Mouse (Mus musculus): ENCODE results near the gene Pdlim1. TPM values are rescaled to one million over a fixed set of nuclear protein-coding genes. Genes with fewer than 3 reads are reported as not detected.

Pdlim1 gene
- polyA plus RNA-seq, 1 experiment: 133 TPM

DNA sequence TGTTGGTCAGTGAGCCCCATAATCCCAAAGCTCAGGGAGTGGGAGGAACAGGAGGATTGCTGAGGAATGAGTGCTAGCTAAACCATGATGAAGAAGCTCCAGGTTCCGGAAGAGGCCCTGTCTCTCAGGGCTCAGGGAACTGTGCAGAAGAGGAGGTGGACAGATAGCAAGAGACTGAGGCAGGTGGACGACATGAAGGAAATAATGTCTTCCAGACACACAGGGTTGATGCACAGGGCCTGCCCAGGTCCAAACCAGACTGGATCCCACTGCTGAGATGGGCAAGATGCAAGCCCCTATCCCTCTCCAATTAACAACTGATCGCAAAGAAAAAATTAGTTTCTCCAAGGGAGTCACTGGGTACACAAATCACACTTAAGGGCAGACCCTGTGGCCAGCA is 16.9 kb downstream of the Pdlim1 start:
- TF ChIP-seq POLR2A (IDR thresholded peaks at IDR 0.05; ENCODE audit: control insufficient read depth, extremely low read depth, insufficient read depth, low read length, poor library complexity) (no peak), CTCF (IDR thresholded peaks at IDR 0.05; ENCODE audit: borderline replicate concordance, control insufficient read depth, extremely low read depth, insufficient read depth, low read length, poor library complexity) (no peak)
- peaks cover 12% of the 10 kb centered on the region for H3K36me3 ChIP-seq (ENCODE audit: control insufficient read depth, insufficient read depth, low read length)
- 94% methylated on average over 3 of the region's 3 CpGs for WGBS

DNA sequence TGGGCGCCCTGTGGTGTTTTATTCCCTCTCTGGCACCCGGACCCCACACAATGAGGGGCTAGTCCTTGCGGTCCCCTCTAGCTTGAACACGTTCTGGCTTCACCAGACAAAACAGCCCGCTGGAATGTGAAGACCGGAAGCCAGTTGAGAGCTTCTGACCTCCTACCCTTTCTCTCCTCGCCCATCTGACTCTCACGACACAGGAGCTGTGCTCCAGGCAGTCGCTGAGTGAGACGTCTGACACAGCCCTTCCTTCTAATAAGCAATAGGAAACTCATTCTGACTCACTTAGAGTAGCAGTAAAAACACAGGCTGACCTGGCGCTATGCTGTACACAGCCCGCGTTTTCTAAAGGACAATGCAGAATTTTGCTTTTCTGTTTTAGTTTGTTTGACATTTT is 17.9 kb downstream of the Pdlim1 start:
- no peak overlapping the region for H3K27ac ChIP-seq (ENCODE audit: control insufficient read depth, insufficient read depth, low read length)
- DNase-seq: no peak
- TF ChIP-seq POLR2A (IDR thresholded peaks at IDR 0.05; ENCODE audit: control insufficient read depth, extremely low read depth, insufficient read depth, low read length, poor library complexity) (no peak), CTCF (IDR thresholded peaks at IDR 0.05; ENCODE audit: borderline replicate concordance, control insufficient read depth, extremely low read depth, insufficient read depth, low read length, poor library complexity) (no peak)
- peaks cover 20% of the 10 kb centered on the region for H3K4me1 ChIP-seq (replicated peaks; ENCODE audit: control insufficient read depth, insufficient read depth, low read length)
- peaks cover 20% of the 10 kb centered on the region for H3K36me3 ChIP-seq (ENCODE audit: control insufficient read depth, insufficient read depth, low read length)
- no peaks in the 10 kb centered on the region for H3K27me3 ChIP-seq (ENCODE audit: control insufficient read depth, insufficient read depth, low read length)
- no peak overlapping the region for H3K4me3 ChIP-seq (ENCODE audit: control insufficient read depth, insufficient read depth, low read length)
- 74% methylated on average over 13 of the region's 13 CpGs for WGBS

More for the DNA sequence above, 16.9 kb downstream of the Pdlim1 start:
- no peak overlapping the region for H3K27ac ChIP-seq (ENCODE audit: control insufficient read depth, insufficient read depth, low read length)
- H3K4me1 ChIP-seq (replicated peaks; ENCODE audit: control insufficient read depth, insufficient read depth, low read length): peaks cover 20% of the 10 kb centered on the region
- no peaks in the 10 kb centered on the region for H3K27me3 ChIP-seq (ENCODE audit: control insufficient read depth, insufficient read depth, low read length)
- no peak overlapping the region for H3K4me3 ChIP-seq (ENCODE audit: control insufficient read depth, insufficient read depth, low read length)
- DNase-seq: no peak

DNA sequence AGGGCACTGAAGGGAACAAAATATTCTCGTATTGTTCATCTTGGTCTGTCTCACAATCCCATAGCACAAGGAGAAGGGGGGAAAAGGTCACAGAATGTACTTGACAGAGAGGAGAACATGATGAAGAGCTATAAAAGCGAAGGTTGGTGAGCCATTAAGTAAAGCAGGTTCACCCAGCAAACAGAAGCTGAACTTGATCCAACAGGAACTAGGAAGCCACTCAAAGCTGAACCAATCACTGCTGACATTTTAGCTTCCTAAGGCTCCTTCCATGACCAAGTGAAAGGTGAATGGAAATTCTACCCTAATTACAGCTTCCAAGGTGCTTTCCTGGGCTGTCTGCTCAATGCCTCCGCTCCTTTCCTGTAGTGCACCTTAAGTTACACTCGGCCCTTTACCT is 20.5 kb downstream of the Pdlim1 start:
- Histone ChIP-seq H3K4me1 (replicated peaks; ENCODE audit: control insufficient read depth, insufficient read depth, low read length) (0 out of 2 replicates have a peak, but pooled peaks cover 6% of the 10 kb centered on the region), H3K4me3 (ENCODE audit: control insufficient read depth, insufficient read depth, low read length) (no peak overlapping the region), H3K36me3 (ENCODE audit: control insufficient read depth, insufficient read depth, low read length) (peaks cover 20% of the 10 kb centered on the region), H3K27ac (ENCODE audit: control insufficient read depth, insufficient read depth, low read length) (no peak overlapping the region), H3K27me3 (ENCODE audit: control insufficient read depth, insufficient read depth, low read length) (no peaks in the 10 kb centered on the region)
- TF ChIP-seq CTCF (IDR thresholded peaks at IDR 0.05; ENCODE audit: borderline replicate concordance, control insufficient read depth, extremely low read depth, insufficient read depth, low read length, poor library complexity) (no peak), POLR2A (IDR thresholded peaks at IDR 0.05; ENCODE audit: control insufficient read depth, extremely low read depth, insufficient read depth, low read length, poor library complexity) (no peak)
- 92% methylated on average over 4 of the region's 4 CpGs for WGBS
- DNase-seq: no peak

DNA sequence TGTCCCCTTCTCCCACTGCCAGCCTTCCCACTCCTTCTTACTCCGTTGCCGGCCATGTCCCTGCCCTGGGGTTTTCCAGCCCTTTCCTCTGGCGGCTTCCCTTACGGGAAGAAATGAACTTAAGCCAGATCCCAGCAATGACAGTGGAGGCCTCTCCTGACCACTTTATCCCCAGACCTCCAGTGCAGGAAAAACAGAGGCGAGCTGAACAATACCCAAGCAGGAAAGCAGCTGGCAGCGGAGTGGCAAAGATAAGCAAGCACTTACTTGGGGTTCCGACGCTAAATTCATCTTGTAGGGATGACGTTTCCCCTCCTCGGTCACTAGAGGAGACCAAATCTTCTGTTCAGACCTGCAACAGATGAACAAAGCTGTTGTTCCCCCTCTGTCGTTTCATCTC is 22.3 kb downstream of the Pdlim1 start:
- no peaks in the 10 kb centered on the region for H3K27me3 ChIP-seq (ENCODE audit: control insufficient read depth, insufficient read depth, low read length)
- no peak for TF ChIP-seq POLR2A (IDR thresholded peaks at IDR 0.05; ENCODE audit: control insufficient read depth, extremely low read depth, insufficient read depth, low read length, poor library complexity)
- TF ChIP-seq CTCF (IDR thresholded peaks at IDR 0.05; ENCODE audit: borderline replicate concordance, control insufficient read depth, extremely low read depth, insufficient read depth, low read length, poor library complexity): no peak
- 91% methylated on average over 11 of the region's 11 CpGs for WGBS
- 0 out of 2 replicates have a peak, but pooled peaks cover 2% of the 10 kb centered on the region for H3K4me1 ChIP-seq (replicated peaks; ENCODE audit: control insufficient read depth, insufficient read depth, low read length)
- DNase-seq: no peak
- peaks cover 20% of the 10 kb centered on the region for H3K36me3 ChIP-seq (ENCODE audit: control insufficient read depth, insufficient read depth, low read length)
- H3K4me3 ChIP-seq (ENCODE audit: control insufficient read depth, insufficient read depth, low read length): no peak overlapping the region
- no peak overlapping the region for H3K27ac ChIP-seq (ENCODE audit: control insufficient read depth, insufficient read depth, low read length)

DNA sequence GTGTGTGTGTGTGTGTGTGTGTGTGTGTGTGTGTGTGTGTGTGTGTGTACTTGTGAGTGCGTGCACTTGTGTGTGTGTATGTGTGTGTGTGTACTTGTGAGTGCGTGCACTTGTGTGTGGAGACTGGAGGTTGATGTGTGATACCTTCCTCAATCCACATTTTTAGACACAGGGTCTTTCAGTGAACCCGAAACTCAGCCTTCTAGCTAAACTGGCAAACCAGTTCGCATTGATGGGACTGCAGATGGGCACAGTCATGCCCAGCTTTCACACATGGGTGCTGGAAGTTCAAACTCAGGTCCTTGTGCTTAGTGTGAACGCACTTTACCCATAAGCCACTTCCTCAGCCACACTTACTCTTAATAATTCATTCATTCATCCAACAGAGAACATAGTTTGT is 23.2 kb downstream of the Pdlim1 start:
- Histone ChIP-seq H3K27ac (ENCODE audit: control insufficient read depth, insufficient read depth, low read length) (no peak overlapping the region), H3K36me3 (ENCODE audit: control insufficient read depth, insufficient read depth, low read length) (peaks cover 20% of the 10 kb centered on the region), H3K4me3 (ENCODE audit: control insufficient read depth, insufficient read depth, low read length) (no peak overlapping the region), H3K4me1 (replicated peaks; ENCODE audit: control insufficient read depth, insufficient read depth, low read length) (0 out of 2 replicates have a peak, but pooled peaks cover 2% of the 10 kb centered on the region), H3K27me3 (ENCODE audit: control insufficient read depth, insufficient read depth, low read length) (no peaks in the 10 kb centered on the region)
- 96% methylated on average over 5 of the region's 5 CpGs for WGBS
- no peak for TF ChIP-seq CTCF (IDR thresholded peaks at IDR 0.05; ENCODE audit: borderline replicate concordance, control insufficient read depth, extremely low read depth, insufficient read depth, low read length, poor library complexity)
- TF ChIP-seq POLR2A (IDR thresholded peaks at IDR 0.05; ENCODE audit: control insufficient read depth, extremely low read depth, insufficient read depth, low read length, poor library complexity): no peak
- no peak for DNase-seq

DNA sequence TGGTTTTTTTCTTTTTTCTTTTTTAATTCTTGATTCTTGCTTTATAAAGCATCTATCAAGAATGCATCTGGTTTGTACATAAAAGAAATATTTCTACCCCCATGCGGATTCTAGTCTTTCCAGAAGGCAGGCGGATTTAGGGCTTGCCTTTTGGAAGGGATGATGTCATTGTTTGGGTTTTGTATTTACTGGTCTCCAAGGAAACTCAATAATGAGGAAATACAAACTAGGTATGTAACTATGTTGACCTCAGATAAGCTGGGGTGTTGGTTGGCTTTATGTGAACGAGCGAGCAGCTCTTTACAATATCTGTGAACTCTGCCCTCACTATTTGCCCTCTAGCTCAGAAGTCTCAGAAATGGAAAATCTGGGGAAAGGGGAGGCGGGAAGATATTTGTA is 24.4 kb downstream of the Pdlim1 start:
- no peaks in the 10 kb centered on the region for H3K27me3 ChIP-seq (ENCODE audit: control insufficient read depth, insufficient read depth, low read length)
- no peaks in the 10 kb centered on the region for H3K4me1 ChIP-seq (replicated peaks; ENCODE audit: control insufficient read depth, insufficient read depth, low read length)
- no peak overlapping the region for H3K27ac ChIP-seq (ENCODE audit: control insufficient read depth, insufficient read depth, low read length)
- H3K4me3 ChIP-seq (ENCODE audit: control insufficient read depth, insufficient read depth, low read length): no peak overlapping the region
- peaks cover 28% of the 10 kb centered on the region for H3K36me3 ChIP-seq (ENCODE audit: control insufficient read depth, insufficient read depth, low read length)
- no peak for DNase-seq
- TF ChIP-seq CTCF (IDR thresholded peaks at IDR 0.05; ENCODE audit: borderline replicate concordance, control insufficient read depth, extremely low read depth, insufficient read depth, low read length, poor library complexity): no peak
- TF ChIP-seq POLR2A (IDR thresholded peaks at IDR 0.05; ENCODE audit: control insufficient read depth, extremely low read depth, insufficient read depth, low read length, poor library complexity): no peak
- 87% methylated on average over 5 of the region's 5 CpGs for WGBS
